Mouse (Mus musculus) embryo, embryonic 10 days (tissue): Measurements from ENCODE around the gene Spata1.
"Not testable (repeated sequence)": the region's sequence is repeated elsewhere in the genome, so short reads cannot be mapped to it uniquely, and the experiment has no call there.

Source experiments
- DNase-seq: peaks from one replicate; pipeline ENCODE4 v3.0.0-alpha.2; 2015; ENCODE audit warnings: low spot score

Spata1 gene

GRCm38 (mm10) chr3:146451375-146451774 lies 48.2 kb downstream of the Spata1 start:
- DNase-seq: no peak

- peak; percentile 99 for DNase-seq
Observed at GRCm38 (mm10) chr3:146450371-146450841, 49.1 kb downstream of the Spata1 start.

GRCm38 (mm10) chr3:146449745-146450250 lies 49.8 kb downstream of the Spata1 start, which contains the start of gene Ctbs:
Ctbs (plus strand) TSS chr3:146449795.
- no peak for DNase-seq

GRCm38 (mm10) chr3:146448969-146449368 lies 50.6 kb downstream of the Spata1 start:
- no peak for DNase-seq

GRCm38 (mm10) chr3:146448372-146448771 lies 51.2 kb downstream of the Spata1 start:
- no peak for DNase-seq

- DNase-seq: no peak
Observed at GRCm38 (mm10) chr3:146447598-146447997, 52.0 kb downstream of the Spata1 start.

- DNase-seq: no peak
Observed at GRCm38 (mm10) chr3:146447156-146447555, 52.4 kb downstream of the Spata1 start.

- DNase-seq: no peak
Observed at GRCm38 (mm10) chr3:146444880-146445279, 54.7 kb downstream of the Spata1 start.

- DNase-seq: no peak
Observed at GRCm38 (mm10) chr3:146443380-146443779, 56.2 kb downstream of the Spata1 start.

GRCm38 (mm10) chr3:146442936-146443335 lies 56.6 kb downstream of the Spata1 start:
- no peak for DNase-seq

- no peak for DNase-seq
Observed at GRCm38 (mm10) chr3:146442484-146442883, 57.1 kb downstream of the Spata1 start.

GRCm38 (mm10) chr3:146440422-146440821 lies 59.1 kb downstream of the Spata1 start:
- no peak for DNase-seq

GRCm38 (mm10) chr3:146440011-146440410 lies 59.5 kb downstream of the Spata1 start:
- DNase-seq: no peak

- DNase-seq: no peak
Observed at GRCm38 (mm10) chr3:146436114-146436513, 63.4 kb downstream of the Spata1 start.

GRCm38 (mm10) chr3:146435533-146435932 lies 64.0 kb downstream of the Spata1 start:
- no peak for DNase-seq

GRCm38 (mm10) chr3:146434686-146435085 lies 64.9 kb downstream of the Spata1 start:
- no peak for DNase-seq

- no peak for DNase-seq
Observed at GRCm38 (mm10) chr3:146433681-146434350, 65.7 kb downstream of the Spata1 start.

GRCm38 (mm10) chr3:146433063-146433462 lies 66.5 kb downstream of the Spata1 start:
- DNase-seq: not testable (repeated sequence)

GRCm38 (mm10) chr3:146426489-146426888 lies 73.1 kb downstream of the Spata1 start:
- no peak for DNase-seq

GRCm38 (mm10) chr3:146425902-146426301 lies 73.7 kb downstream of the Spata1 start:
- no peak for DNase-seq

GRCm38 (mm10) chr3:146424306-146424900 lies 75.2 kb downstream of the Spata1 start:
- no peak for DNase-seq

GRCm38 (mm10) chr3:146423710-146424109 lies 75.8 kb downstream of the Spata1 start:
- DNase-seq: peak; percentile 23

- peak; percentile 35 for DNase-seq
Observed at GRCm38 (mm10) chr3:146421787-146422186, 77.8 kb downstream of the Spata1 start.
